Mouse (Mus musculus) lung, embryonic 16.5 days (tissue): Measurements from ENCODE around the gene Rbm33. TPM values are rescaled to one million over a fixed set of nuclear protein-coding genes. Genes with fewer than 3 reads are reported as not detected.

Experiments used
- ATAC-seq: fragments of 200-750 bp; cut with Nextera tagmentation; 2 replicates; pipeline ENCODE4 v1.8.0; 2017; ENCODE audit warnings: low read depth, mild to moderate bottlenecking, moderate library complexity
- H3K27ac ChIP-seq: fragments of 300-500 bp; sonication (generic); 2 replicates; pipeline ENCODE4 v1.5.1; 2014; ENCODE audit warnings: mild to moderate bottlenecking, control low read depth, low read length
- H3K27me3 ChIP-seq: fragments of 300-500 bp; sonication (generic); 2 replicates; pipeline ENCODE4 v1.6.1; 2014; ENCODE audit warnings: low read depth, low read length, mixed read lengths; ENCODE audit not compliant: control insufficient read depth, insufficient read depth
- H3K36me3 ChIP-seq: fragments of 300-500 bp; sonication (generic); 2 replicates; pipeline ENCODE4 v1.6.1; 2014; ENCODE audit warnings: low read length; ENCODE audit not compliant: control insufficient read depth, insufficient read depth
- H3K4me1 ChIP-seq: fragments of 300-500 bp; sonication (generic); replicated peaks from 2 replicates; pipeline ENCODE4 v1.6.1; 2014; ENCODE audit warnings: low read length, mixed read lengths; ENCODE audit not compliant: control insufficient read depth, insufficient read depth
- H3K4me2 ChIP-seq: fragments of 300-500 bp; sonication (generic); 2 replicates; pipeline ENCODE4 v1.6.1; 2014; ENCODE audit warnings: low read depth, low read length, control low read depth
- H3K4me3 ChIP-seq: fragments of 300-500 bp; sonication (generic); 2 replicates; pipeline ENCODE4 v1.5.1; 2014; ENCODE audit warnings: mild to moderate bottlenecking, low read length, control low read depth
- H3K9ac ChIP-seq: fragments of 300-500 bp; sonication (generic); 2 replicates; pipeline ENCODE4 v1.6.1; 2014; ENCODE audit warnings: low read length, control low read depth
- H3K9me3 ChIP-seq: fragments of 300-500 bp; sonication (generic); 2 replicates; pipeline ENCODE4 v1.6.1; 2016; ENCODE audit warnings: low read length; ENCODE audit not compliant: control insufficient read depth
- WGBS: fragments of 180-500 bp; shearing (Covaris S2); extraction: QIAGEN DNeasy Blood & Tissue Kit; methylation state at CpG from one replicate; pipeline ENCODE4 v1.1.7; 2014; 5-methylcytosine and 5-hydroxymethylcytosine counted together
- polyA plus RNA-seq: library from polyadenylated mRNA; unstranded; fragments of >200 nt; fragmentation: Nextera tagmentation; extraction: Ambion mirVana; gene quantifications from 2 replicates; pipeline ENCODE4 v1.2.1, GENCODE M21; 2015

Gene Rbm33
- polyA plus RNA-seq, 1 experiment from 2014 or later: 12.1 TPM

- no peaks in the 10 kb centered on the region for H3K36me3 ChIP-seq
- H3K4me1 ChIP-seq: no peaks in the 10 kb centered on the region
- H3K9ac ChIP-seq: no peak overlapping the region
- H3K4me3 ChIP-seq: no peak overlapping the region
- no peak overlapping the region for H3K27ac ChIP-seq
- no peaks in the 10 kb centered on the region for H3K27me3 ChIP-seq
- ATAC-seq: no peak
- WGBS: 3% methylated on average over 6 of the region's 6 CpGs
- H3K4me2 ChIP-seq: no peak overlapping the region
- no peaks in the 10 kb centered on the region for H3K9me3 ChIP-seq
Observed at GRCm38 (mm10) chr5:28293990-28294389, 22.9 kb upstream of the Rbm33 start.

- H3K27me3 ChIP-seq: no peaks in the 10 kb centered on the region
- H3K9ac ChIP-seq: no peak overlapping the region
- H3K27ac ChIP-seq: no peak overlapping the region
- WGBS: 81% methylated on average over 5 of the region's 5 CpGs
- ATAC-seq: no peak
- no peaks in the 10 kb centered on the region for H3K36me3 ChIP-seq
- no peak overlapping the region for H3K4me2 ChIP-seq
- H3K4me3 ChIP-seq: no peak overlapping the region
- no peaks in the 10 kb centered on the region for H3K9me3 ChIP-seq
- H3K4me1 ChIP-seq: no peaks in the 10 kb centered on the region
Observed at GRCm38 (mm10) chr5:28298161-28298560, 18.8 kb upstream of the Rbm33 start.

DNA sequence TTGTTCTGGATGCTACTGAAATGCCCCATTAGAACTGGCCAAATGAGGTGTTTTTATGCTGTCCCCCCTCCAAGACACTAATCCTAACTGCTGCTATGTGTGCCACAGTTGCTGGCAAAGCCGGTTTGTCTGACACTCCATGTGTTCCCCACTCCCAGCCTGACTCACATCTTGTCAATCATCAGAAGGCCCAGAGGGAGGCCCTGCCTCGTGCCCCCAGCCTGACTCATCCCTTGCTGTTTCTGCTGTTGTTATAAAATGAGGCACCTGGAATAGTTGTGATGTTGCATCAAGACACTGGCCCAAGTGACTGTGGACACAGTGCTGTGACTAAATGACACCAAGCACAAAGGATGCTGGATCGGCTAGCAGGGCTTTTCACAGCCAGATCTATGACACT lies 18.2 kb upstream of the Rbm33 start:
- WGBS: 55% methylated on average over 3 of the region's 3 CpGs
- Histone ChIP-seq H3K9me3 (no peaks in the 10 kb centered on the region), H3K4me1 (no peaks in the 10 kb centered on the region), H3K9ac (no peak overlapping the region), H3K4me3 (no peak overlapping the region), H3K27ac (no peak overlapping the region), H3K36me3 (no peaks in the 10 kb centered on the region), H3K27me3 (no peaks in the 10 kb centered on the region), H3K4me2 (no peak overlapping the region)
- no peak for ATAC-seq

DNA sequence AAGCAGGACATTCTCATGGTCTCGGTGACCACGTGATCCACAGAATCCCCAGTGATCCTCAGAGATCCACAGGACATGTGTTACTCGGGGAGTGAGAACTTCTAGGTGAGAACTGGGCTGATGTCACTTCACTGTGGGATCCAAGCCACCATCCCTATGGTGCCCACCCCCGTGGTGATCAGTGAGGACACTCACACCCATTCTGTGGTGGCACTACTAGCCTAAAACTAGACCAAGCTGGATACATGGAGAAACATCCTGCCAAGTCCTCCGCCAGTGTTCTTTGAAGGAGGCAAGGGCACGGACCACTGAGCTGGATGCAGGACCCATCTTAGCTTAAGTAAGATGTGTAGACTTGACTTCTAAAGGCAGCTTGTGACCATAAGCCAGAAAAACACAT lies 17.6 kb upstream of the Rbm33 start:
- H3K36me3 ChIP-seq: no peaks in the 10 kb centered on the region
- no peaks in the 10 kb centered on the region for H3K9me3 ChIP-seq
- ATAC-seq: no peak
- H3K27ac ChIP-seq: no peak overlapping the region
- no peak overlapping the region for H3K9ac ChIP-seq
- no peaks in the 10 kb centered on the region for H3K27me3 ChIP-seq
- WGBS: 66% methylated on average over 6 of the region's 6 CpGs
- no peak overlapping the region for H3K4me2 ChIP-seq
- no peak overlapping the region for H3K4me3 ChIP-seq
- H3K4me1 ChIP-seq: no peaks in the 10 kb centered on the region

GRCm38 (mm10) chr5:28302671-28303070 lies 14.2 kb upstream of the Rbm33 start:
- Histone ChIP-seq H3K4me3 (no peak overlapping the region), H3K36me3 (no peaks in the 10 kb centered on the region), H3K27me3 (no peaks in the 10 kb centered on the region), H3K9me3 (no peaks in the 10 kb centered on the region), H3K9ac (no peak overlapping the region), H3K4me1 (no peaks in the 10 kb centered on the region), H3K4me2 (no peak overlapping the region), H3K27ac (no peak overlapping the region)
- ATAC-seq: no peak
- WGBS: 50% methylated on average over 1 of the region's 1 CpGs

GRCm38 (mm10) chr5:28304551-28304950 lies 12.4 kb upstream of the Rbm33 start:
- no peak overlapping the region for H3K27ac ChIP-seq
- no peaks in the 10 kb centered on the region for H3K9me3 ChIP-seq
- no peaks in the 10 kb centered on the region for H3K4me1 ChIP-seq
- no peak overlapping the region for H3K9ac ChIP-seq
- no peak overlapping the region for H3K4me3 ChIP-seq
- no peak overlapping the region for H3K4me2 ChIP-seq
- no peak for ATAC-seq
- no peaks in the 10 kb centered on the region for H3K36me3 ChIP-seq
- H3K27me3 ChIP-seq: no peaks in the 10 kb centered on the region

DNA sequence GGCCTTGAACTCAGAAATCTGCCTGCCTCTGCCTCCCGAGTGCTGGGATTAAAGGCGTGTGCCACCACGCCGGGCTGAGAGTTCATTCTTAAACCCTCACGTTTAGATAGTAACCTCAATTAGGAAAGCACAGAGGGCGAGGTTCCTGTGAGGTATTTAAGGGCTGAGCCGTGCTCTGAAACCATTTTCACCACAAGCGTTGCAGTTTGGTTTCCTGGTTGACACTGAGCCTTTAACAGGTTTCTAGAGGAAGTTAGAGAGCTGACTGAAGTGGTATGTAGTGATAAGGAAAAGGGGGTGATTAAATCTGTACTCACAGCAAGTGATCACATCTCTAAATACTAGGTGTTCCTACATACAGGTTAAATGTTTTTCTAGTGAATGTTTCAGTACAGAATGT lies 1.4 kb upstream of the Rbm33 start:
- Histone ChIP-seq H3K4me3 (no peak overlapping the region), H3K27me3 (no peaks in the 10 kb centered on the region), H3K27ac (no peak overlapping the region), H3K36me3 (no peaks in the 10 kb centered on the region), H3K4me1 (peaks cover 12% of the 10 kb centered on the region), H3K9me3 (no peaks in the 10 kb centered on the region), H3K4me2 (no peak overlapping the region), H3K9ac (no peak overlapping the region)
- WGBS: 55% methylated on average over 8 of the region's 8 CpGs
- no peak for ATAC-seq

GRCm38 (mm10) chr5:28316151-28316721 lies 685 bp upstream of the Rbm33 start:
- peak overlapping the region; percentile 100 for H3K27ac ChIP-seq
- peak; percentile 53 for ATAC-seq
- H3K27me3 ChIP-seq: no peaks in the 10 kb centered on the region
- H3K4me3 ChIP-seq: peak overlapping the region; percentile 76
- H3K4me2 ChIP-seq: peak overlapping the region; percentile 80
- H3K4me1 ChIP-seq: peaks cover 12% of the 10 kb centered on the region
- H3K36me3 ChIP-seq: no peaks in the 10 kb centered on the region
- no peaks in the 10 kb centered on the region for H3K9me3 ChIP-seq
- peak overlapping the region; percentile 99 for H3K9ac ChIP-seq
- under 1% methylated on average over 14 of the region's 14 CpGs for WGBS

DNA sequence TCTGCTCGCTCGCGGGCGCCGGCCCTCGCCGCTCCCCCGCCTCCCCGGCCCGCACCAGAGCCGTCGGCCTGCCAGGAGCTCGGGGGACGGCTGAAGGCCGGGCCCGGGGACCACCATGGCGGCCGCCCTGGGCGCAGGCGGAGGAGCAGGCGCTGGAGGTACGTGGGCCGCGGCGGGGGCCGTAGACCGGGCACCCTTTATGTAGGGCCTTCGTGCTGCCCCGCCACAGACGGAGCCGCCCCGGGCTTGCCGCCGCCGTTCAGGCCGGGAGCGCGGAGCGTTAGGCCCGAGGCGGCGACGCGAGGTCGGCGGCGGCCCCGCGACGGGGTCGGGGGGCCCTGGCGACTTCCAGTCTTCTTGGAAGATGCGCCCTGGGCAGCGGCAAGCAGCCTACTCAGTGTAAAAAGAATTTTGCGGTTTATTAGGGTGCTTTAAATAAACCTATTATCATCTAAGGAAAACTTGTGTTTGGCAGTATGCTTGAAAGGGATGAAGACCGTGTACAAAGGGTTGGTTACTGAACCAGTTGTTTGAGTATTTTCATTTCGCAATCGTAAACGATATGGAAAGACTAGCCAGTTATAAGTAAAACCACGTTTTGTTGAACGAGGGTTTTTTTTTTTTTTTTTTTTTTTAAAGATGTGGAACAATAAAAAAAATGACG lies 464 bp downstream of the Rbm33 start:
- peak overlapping the region; percentile 76 for H3K4me3 ChIP-seq
- no peaks in the 10 kb centered on the region for H3K36me3 ChIP-seq
- H3K27me3 ChIP-seq: no peaks in the 10 kb centered on the region
- H3K9ac ChIP-seq: peak overlapping the region; percentile 99
- peak overlapping the region; percentile 80 for H3K4me2 ChIP-seq
- no peaks in the 10 kb centered on the region for H3K9me3 ChIP-seq
- under 1% methylated on average over 53 of the region's 62 CpGs for WGBS
- H3K4me1 ChIP-seq: peaks cover 12% of the 10 kb centered on the region
- peak; percentile 74 for ATAC-seq
- peak overlapping the region; percentile 100 for H3K27ac ChIP-seq
